Mouse (Mus musculus): ENCODE measurements at regions not wholly inside any gene's neighbourhood (a gene's known extent, or its start where the extent isn't known, plus 50 kb on each side); places are given as distances from the start of the nearest gene placed in this dataset.

DNA sequence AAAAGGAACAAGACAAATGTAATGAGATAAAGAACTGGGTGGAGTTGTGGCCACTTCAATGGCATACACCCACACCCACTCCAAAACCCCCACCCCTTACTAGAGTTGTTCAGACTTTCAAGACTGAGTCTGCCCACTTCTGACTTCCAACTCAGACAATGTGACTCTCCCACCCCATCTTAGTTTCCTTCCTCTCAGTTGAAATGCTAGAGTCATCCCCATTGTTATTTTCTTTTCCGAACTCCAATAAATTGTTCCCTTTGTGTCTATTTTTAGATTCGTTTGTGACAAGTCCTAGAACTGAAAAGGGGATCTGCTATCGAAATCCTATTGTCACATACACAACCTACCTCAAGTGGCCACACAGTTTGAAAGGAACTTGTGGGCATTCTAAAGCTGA is 200.7 kb upstream of the Bmp2 start:
- TF ChIP-seq CTCF (conservative IDR thresholded peaks at IDR 0.05) = no peak
- H3K4me3 ChIP-seq = no peak overlapping the region
- no peak overlapping the region for H3K27ac ChIP-seq
- no peak for DNase-seq (ENCODE audit: low spot score in 2 of 2)

DNA sequence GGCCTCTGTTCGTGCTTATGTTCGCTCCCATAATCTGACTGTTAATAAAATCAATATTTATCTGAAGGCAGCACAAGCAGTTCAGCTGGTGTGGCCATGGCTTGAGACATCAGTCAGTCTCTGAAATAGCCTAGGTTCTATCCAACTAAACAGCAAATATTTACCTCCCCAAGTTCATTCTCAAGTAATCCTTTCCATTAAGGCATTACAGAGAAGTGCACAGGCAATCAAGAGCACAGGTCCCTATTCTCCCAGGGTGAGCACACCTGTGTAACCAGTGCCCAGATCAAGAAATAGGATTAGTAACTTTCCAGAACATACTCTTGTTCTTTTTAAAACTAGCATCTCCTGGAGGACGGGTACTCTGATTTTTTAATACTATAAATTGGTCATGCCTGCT is 199.2 kb upstream of the Bmp2 start:
- Histone ChIP-seq H3K27ac (no peak overlapping the region), H3K4me3 (no peak overlapping the region)
- TF ChIP-seq CTCF (conservative IDR thresholded peaks at IDR 0.05) = no peak
- DNase-seq (ENCODE audit: low spot score in 2 of 2) = no peak

DNA sequence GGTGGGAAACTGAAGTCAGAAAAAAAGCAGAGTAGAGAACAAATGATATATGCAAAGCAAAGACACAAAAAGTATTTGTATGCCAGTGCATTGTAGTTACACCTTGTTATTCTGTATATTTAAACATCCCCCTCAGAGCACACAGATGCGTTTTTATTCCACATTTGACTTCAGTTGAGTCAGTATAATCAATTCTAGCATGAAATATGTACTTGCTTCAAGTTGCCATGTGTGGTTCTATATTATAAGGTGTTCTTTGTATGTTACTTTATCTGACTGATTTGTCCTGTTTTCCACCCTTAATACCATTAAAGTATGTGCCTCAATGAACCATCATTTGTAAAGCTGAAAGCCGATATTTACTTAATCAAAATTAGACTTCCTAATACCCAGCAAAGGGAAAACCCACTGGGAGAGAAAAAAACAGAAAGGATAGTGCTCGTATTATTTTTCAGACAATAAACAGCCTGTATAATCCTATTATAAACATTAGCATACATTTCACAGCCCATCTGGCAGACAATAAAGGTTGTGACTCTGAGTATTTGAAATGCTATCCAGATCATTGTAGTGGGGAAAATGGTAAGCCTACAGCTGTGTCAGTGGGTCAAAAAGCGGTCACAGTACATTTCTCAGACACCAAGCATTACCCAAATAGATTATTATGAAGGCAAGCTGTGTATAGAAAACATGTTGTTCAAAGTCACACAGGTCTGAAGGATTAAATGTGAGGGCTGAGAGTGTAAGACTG is 189.1 kb upstream of the Bmp2 start:
- TF ChIP-seq CTCF (conservative IDR thresholded peaks at IDR 0.05) = no peak
- no peak for DNase-seq (ENCODE audit: low spot score in 2 of 2)
- Histone ChIP-seq H3K27ac (no peak overlapping the region), H3K4me3 (no peak overlapping the region)

DNA sequence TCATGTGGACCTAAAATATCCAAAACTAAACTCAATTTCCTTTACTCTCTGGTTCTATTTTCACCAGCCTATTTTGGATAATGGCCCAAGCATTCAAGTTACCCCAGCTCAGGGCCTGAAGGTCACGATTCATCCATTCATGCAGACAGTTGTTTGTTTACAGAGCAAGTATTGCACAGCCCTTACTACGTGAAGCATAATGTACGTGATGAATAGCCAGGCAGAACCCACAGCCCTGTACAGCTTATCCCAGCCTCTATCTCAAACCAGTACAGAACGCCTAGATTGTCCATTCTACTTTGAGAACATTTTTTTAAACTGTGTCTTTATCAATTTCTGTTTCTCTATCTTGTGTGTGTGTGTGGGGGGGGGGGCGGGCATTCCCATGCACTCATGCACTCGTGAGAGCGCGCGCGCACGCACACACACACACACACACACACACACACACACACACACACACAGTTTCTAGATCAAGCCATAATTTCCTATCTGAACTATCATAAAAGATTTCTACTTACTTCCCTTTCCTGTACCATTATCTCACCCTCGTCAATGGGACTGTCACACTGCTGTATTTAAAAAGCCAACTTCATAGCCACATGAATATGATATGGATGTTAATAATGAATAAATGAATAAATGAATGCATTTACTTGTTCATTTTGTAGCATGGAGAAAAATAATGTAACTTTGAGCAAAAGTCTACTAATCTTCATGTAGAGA is 180.3 kb upstream of the Bmp2 start:
- no peak overlapping the region for H3K27ac ChIP-seq
- no peak overlapping the region for H3K4me3 ChIP-seq
- DNase-seq (ENCODE audit: low spot score in 2 of 2) = no peak
- no peak for TF ChIP-seq CTCF (conservative IDR thresholded peaks at IDR 0.05)

DNA sequence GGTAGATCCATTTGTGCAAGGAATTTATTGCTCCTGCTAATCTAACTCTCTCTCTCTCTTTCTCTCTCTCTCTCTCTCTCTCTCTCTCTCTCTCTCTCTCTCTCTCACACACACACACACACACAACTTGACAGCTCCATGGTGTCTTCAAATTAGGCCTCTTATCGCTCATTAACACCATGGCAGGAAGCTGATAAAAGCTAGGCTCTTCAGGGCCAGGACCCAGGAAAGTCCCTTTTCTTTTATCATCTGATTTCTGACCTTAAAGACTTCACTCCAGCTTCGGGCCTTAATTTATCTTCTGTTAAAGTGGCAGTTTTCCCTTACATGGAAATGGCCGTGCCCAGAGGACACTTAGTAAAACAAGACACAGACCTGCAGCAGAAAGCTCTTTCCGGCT is 178.4 kb upstream of the Bmp2 start:
- Histone ChIP-seq H3K27ac (no peak overlapping the region), H3K4me3 (no peak overlapping the region)
- no peak for DNase-seq (ENCODE audit: low spot score in 2 of 2)
- TF ChIP-seq CTCF (conservative IDR thresholded peaks at IDR 0.05) = no peak

DNA sequence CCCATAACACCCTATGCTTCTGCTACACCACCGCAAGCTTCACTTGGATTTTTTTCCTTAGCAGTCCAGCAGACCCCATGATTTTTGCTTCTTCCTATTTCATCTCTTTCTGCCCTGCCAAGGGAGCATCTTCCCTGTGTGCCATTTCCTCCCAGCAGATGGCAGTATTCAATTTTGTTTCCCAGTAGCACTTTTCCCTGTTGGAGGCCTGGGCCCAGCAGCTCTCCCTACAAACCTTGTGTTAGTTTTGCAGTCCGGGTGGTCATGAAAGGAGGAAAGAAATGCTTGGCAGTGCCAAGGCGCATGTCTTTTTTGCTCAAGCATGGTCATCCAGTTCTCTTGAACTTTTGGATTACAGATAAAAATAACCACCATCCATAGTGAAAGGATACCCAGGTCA is 170.9 kb upstream of the Bmp2 start:
- peak; percentile 2 to 54 for DNase-seq (ENCODE audit: low spot score in 2 of 2)
- TF ChIP-seq CTCF (conservative IDR thresholded peaks at IDR 0.05) = peak; percentile 81
- H3K27ac ChIP-seq = no peak overlapping the region
- no peak overlapping the region for H3K4me3 ChIP-seq

DNA sequence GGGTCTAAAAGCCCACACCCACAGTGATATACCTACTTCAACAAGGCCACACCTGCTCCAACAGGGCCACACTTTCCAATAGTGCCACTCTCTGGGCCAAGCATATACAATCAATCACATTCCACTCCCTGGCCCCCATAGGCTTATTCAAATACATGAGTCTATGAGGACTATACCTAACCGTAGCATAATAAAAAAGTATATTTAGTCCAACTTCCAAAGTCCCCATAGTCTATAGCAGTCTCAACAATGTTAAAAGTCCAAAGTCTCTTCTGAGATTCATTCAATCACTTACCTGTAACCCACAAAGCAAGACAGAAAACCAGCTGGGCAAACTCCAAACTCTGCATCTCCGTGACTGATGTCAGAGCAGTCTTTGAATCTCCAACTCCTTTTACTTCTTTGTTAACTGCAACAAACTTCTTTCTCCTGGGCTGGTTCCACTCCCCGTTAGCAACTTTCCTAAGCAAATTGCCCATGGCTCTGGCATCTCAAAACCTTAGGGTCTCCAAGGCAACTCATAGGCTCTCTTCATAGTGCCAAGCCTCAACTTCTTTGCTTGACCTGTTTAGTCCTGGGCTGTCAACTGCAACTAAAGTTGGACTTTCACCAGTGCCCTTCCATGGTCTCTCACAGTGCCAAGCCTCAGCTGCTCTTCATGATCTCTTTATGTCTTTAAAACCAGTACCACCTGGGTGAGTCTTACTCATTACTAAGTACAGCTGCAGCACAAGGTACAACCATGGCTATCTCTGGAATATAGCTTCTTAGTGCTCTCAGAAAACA is 168.6 kb upstream of the Bmp2 start:
- DNase-seq (ENCODE audit: low spot score in 2 of 2) = no peak
- no peak for TF ChIP-seq CTCF (conservative IDR thresholded peaks at IDR 0.05)
- Histone ChIP-seq H3K27ac (no peak overlapping the region), H3K4me3 (no peak overlapping the region)

DNA sequence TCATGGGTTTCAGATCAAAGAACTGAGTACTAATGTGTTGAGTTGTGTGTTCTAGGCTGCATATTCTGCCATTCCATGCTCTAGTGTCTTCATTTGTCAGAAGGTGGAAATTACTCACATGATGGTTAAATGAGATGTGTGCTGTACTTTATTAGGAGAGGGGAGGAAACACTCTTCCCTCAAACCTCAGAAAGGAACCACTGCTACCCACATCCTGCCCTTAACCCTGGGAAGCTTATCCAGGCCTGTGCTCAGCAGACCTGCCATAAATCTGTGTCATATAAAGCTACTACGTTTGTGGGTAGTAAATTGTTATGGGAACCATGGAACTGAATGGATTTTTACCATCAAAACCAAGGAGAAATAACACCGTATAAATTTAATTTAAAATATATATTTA is 166.7 kb upstream of the Bmp2 start:
- DNase-seq (ENCODE audit: low spot score in 2 of 2) = no peak
- no peak for TF ChIP-seq CTCF (conservative IDR thresholded peaks at IDR 0.05)
- Histone ChIP-seq H3K4me3 (no peak overlapping the region), H3K27ac (no peak overlapping the region)

DNA sequence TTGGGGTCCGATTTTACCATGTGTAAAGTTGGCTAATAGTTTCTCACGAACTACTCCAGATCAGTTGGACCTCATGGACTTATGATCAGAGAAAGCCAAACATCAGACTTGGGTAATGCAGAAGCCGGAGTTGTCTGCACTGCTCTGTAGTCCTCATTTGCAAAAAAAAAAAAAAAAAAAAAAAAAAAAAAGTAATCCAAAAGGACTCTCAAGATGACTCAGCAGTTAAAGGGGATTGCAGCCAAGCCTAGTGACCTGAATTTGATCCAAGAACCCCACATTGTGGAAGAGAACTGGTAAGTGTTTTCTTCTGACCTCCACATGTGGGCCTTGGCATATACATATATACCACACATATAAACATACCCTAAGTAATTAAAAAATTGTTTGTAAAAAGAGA is 164.6 kb upstream of the Bmp2 start:
- Histone ChIP-seq H3K4me3 (no peak overlapping the region), H3K27ac (no peak overlapping the region)
- DNase-seq (ENCODE audit: low spot score in 2 of 2) = no peak
- TF ChIP-seq CTCF (conservative IDR thresholded peaks at IDR 0.05) = no peak

DNA sequence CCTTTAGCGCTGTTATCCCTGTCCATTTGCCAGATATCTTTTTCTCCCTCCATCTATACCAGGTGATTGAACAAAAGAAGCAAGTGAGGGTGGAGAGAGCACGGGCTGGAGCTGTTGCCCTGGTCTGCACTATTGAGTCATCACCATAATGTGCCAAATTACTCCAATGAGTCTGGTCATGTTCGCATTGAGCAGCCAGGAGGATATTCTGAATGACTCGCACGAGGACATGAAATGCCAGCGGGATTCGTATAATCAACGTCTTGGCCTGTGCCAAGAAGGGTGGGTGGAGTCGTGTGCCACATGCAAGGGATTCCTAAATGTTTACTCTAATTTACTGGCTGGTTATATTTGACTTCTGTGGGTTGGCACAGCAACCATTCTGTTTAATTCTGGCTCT is 159.7 kb upstream of the Bmp2 start:
- peak in 1 of 2 experiments; percentile 9 for DNase-seq (ENCODE audit: low spot score in 2 of 2)
- Histone ChIP-seq H3K27ac (no peak overlapping the region), H3K4me3 (no peak overlapping the region)
- TF ChIP-seq CTCF (conservative IDR thresholded peaks at IDR 0.05) = no peak

DNA sequence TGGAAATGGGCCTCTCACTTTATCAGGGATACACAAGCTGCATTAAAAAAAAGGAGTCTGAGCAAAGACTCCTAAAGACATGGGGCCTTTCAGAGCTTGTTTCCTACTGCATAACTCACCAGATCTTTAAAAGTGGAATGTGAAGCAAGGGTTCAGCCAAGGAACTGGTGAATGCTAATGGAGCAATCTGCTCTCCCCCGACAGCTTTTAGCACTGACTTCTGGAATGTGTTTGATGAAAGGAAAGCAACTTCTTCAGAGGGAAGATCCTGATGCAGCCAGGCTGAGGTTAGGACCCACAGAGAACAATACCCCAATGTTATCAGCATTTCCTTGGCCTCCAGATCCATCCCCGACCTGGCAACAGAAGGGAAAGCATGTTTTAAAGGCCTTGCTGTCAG is 154.4 kb upstream of the Bmp2 start:
- H3K27ac ChIP-seq = no peak overlapping the region
- no peak overlapping the region for H3K4me3 ChIP-seq
- no peak for TF ChIP-seq CTCF (conservative IDR thresholded peaks at IDR 0.05)
- no peak for DNase-seq (ENCODE audit: low spot score in 2 of 2)

DNA sequence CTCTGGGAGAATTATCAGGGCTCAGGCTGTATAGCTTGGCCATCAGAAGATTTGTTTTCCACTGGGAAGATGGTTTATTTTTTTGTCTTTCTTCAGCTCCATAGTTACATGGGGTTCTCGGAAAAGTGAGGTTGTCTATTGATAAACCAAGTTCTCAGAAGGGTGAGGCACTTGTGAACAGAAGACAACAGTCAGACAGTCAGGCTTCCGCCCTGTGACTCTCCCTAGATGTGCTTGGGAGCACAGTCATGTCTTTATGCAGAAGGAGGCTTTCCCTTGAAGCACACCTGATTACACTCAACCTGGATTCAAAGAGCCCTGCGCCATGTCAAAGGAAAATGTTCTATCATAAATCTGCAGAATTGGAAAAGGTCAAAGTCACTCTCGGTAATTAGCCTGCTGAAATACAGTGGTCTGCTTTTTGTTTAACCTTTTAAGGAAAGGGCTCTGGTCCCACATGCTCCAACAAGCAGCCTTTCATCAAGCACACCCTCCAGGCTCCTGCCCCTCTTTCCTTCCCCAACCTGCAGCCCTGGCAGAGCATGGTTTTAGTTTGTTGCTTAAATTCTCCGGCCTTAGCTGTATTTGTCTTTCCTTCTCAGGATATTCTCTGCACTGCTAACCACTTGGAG is 152.8 kb upstream of the Bmp2 start:
- no peak for DNase-seq (ENCODE audit: low spot score in 2 of 2)
- no peak overlapping the region for H3K4me3 ChIP-seq
- TF ChIP-seq CTCF (conservative IDR thresholded peaks at IDR 0.05) = no peak
- H3K27ac ChIP-seq = no peak overlapping the region

DNA sequence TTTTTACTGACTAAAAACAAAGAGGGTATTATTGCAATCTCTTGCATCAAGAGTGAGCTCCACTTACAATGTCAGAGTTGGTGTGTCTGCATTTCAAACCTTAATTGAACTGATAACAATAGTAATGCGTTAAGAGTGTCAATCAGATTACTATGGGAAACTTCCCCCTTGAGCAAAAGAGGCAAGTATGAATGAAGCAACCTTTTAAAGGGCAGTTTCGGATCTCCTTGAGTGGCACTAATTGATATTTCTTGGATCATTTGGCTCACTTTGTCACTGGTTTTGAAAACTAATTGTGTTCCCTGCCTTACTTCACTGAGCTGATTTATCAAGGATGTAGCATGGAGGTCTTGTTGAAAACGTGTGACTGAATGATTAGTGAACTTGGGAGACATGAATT is 151.0 kb upstream of the Bmp2 start:
- no peak for DNase-seq (ENCODE audit: low spot score in 2 of 2)
- no peak for TF ChIP-seq CTCF (conservative IDR thresholded peaks at IDR 0.05)
- Histone ChIP-seq H3K4me3 (no peak overlapping the region), H3K27ac (no peak overlapping the region)
